Mouse (Mus musculus): ENCODE results near the gene Scpep1. TPM values are rescaled to one million over a fixed set of nuclear protein-coding genes. Genes with fewer than 3 reads are reported as not detected.

The Scpep1 gene
- total RNA-seq (2021) (10 to 100 TPM; 15.3 to 16.3 TPM), polyA plus RNA-seq (2012; rRNA removed) (11.1 and 13.5 TPM in 2 replicates)
- long read RNA-seq, transcript Scpep1-201 (13 exons, 2,097 nt): major isoform, 28 of 29 reads
- long read RNA-seq, partial matches to known transcripts: 1 of 29 reads
- long read RNA-seq, other reads (novel, unspliced or antisense): 0 of 29 reads

- Histone ChIP-seq H3K27me3 (ENCODE audit: control insufficient read depth, insufficient read depth, low read length) (no peaks in the 10 kb centered on the region), H3K27ac (peak within 1 kb of the TSS; percentile 66), H3K9ac (ENCODE audit: low read depth, low read length) (peak within 1 kb of the TSS; percentile 50), H3K79me2 (replicated peaks; ENCODE audit: control insufficient read depth, insufficient read depth, low read length) (no peaks in the 10 kb centered on the region), H3K4me3 (peak within 1 kb of the TSS; percentile 63), H3K4me1 (ENCODE audit: control insufficient read depth, insufficient read depth, low read length) (no peaks in the 10 kb centered on the region), H3K36me3 (ENCODE audit: control insufficient read depth, insufficient read depth, low read length) (no peaks in the 10 kb centered on the region)
- DNase-seq: peak; percentile 97 to 98
- 5% methylated on average over 34 of the region's 34 CpGs for WGBS
- TF ChIP-seq POLR2A (IDR thresholded peaks at IDR 0.05; ENCODE audit: insufficient read depth, low read depth, low read length): peak; percentile 73
- 0 out of 2 replicates have a peak, but pooled peaks have one; percentile 65 for TF ChIP-seq EP300 (IDR thresholded peaks at IDR 0.05; ENCODE audit: insufficient read depth, low read depth, low read length)
- TF ChIP-seq CTCF (IDR thresholded peaks at IDR 0.05): peak; percentile 95
- intact Hi-C loops (cut with DNase I): loop anchor here (1.0 to 10.0 kb wide), 4 partner anchors 47 to 971 kb away; partner anchors contain the start of gene Dynll2
These were observed at the start of gene Scpep1 for GRCm38 (mm10) chr11:88955217-88955969. Gene Scpep1, minus strand, starts transcription at chr11:88955465.

- H3K36me3 ChIP-seq (ENCODE audit: control insufficient read depth, insufficient read depth, low read length): peaks cover 9% of the 10 kb centered on the region
- intact Hi-C loops (cut with DNase I): loop anchor here (2.0 kb wide), 2 partner anchors 19 to 55 kb away; no protein-coding TSS in a partner anchor
- H3K4me3 ChIP-seq: peak overlapping the region; percentile 47
These were observed 48.5 kb upstream of the Scpep1 start for GRCm38 (mm10) chr11:89003726-89004125.

GRCm38 (mm10) chr11:89003078-89003477 is 47.8 kb upstream of the Scpep1 start:
- DNase-seq: peak in 1 of 2 experiments; percentile 27
- peak overlapping the region; percentile 47 for H3K9ac ChIP-seq (ENCODE audit: low read depth, low read length)
- WGBS: 16% methylated on average over 6 of the region's 6 CpGs
- peaks cover 9% of the 10 kb centered on the region for H3K36me3 ChIP-seq (ENCODE audit: control insufficient read depth, insufficient read depth, low read length)
- H3K27me3 ChIP-seq (ENCODE audit: control insufficient read depth, insufficient read depth, low read length): no peaks in the 10 kb centered on the region
- peaks cover 3% of the 10 kb centered on the region; the same call in 1 of the 2 replicates for H3K79me2 ChIP-seq (replicated peaks; ENCODE audit: control insufficient read depth, insufficient read depth, low read length)
- peak overlapping the region; percentile 77 for H3K27ac ChIP-seq
- H3K4me1 ChIP-seq (ENCODE audit: control insufficient read depth, insufficient read depth, low read length): peaks cover 16% of the 10 kb centered on the region
- TF ChIP-seq CTCF (IDR thresholded peaks at IDR 0.05) (no peak), EP300 (IDR thresholded peaks at IDR 0.05; ENCODE audit: insufficient read depth, low read depth, low read length) (no peak), POLR2A (IDR thresholded peaks at IDR 0.05; ENCODE audit: insufficient read depth, low read depth, low read length) (no peak)
- peak overlapping the region; percentile 47 for H3K4me3 ChIP-seq
- intact Hi-C loops (cut with DNase I): loop anchor here (2.0 kb wide), 2 partner anchors 20 to 56 kb away; no protein-coding TSS in a partner anchor

More at GRCm38 (mm10) chr11:89003726-89004125, 48.5 kb upstream of the Scpep1 start:
- Histone ChIP-seq H3K4me1 (ENCODE audit: control insufficient read depth, insufficient read depth, low read length) (peaks cover 15% of the 10 kb centered on the region), H3K79me2 (replicated peaks; ENCODE audit: control insufficient read depth, insufficient read depth, low read length) (peaks cover 3% of the 10 kb centered on the region; the same call in 1 of the 2 replicates), H3K27me3 (ENCODE audit: control insufficient read depth, insufficient read depth, low read length) (no peaks in the 10 kb centered on the region), H3K27ac (peak overlapping the region; percentile 77), H3K9ac (ENCODE audit: low read depth, low read length) (peak overlapping the region; percentile 20; the same call in 1 of the 2 replicates)
- TF ChIP-seq EP300 (IDR thresholded peaks at IDR 0.05; ENCODE audit: insufficient read depth, low read depth, low read length) (no peak), POLR2A (IDR thresholded peaks at IDR 0.05; ENCODE audit: insufficient read depth, low read depth, low read length) (no peak), CTCF (IDR thresholded peaks at IDR 0.05) (no peak)
- 42% methylated on average over 4 of the region's 4 CpGs for WGBS
- DNase-seq: peak in 1 of 2 experiments; percentile 21

- Histone ChIP-seq H3K79me2 (replicated peaks; ENCODE audit: control insufficient read depth, insufficient read depth, low read length) (peaks cover 3% of the 10 kb centered on the region; the same call in 1 of the 2 replicates), H3K9ac (ENCODE audit: low read depth, low read length) (peak overlapping the region; percentile 47), H3K36me3 (ENCODE audit: control insufficient read depth, insufficient read depth, low read length) (peaks cover 9% of the 10 kb centered on the region), H3K4me1 (ENCODE audit: control insufficient read depth, insufficient read depth, low read length) (peaks cover 16% of the 10 kb centered on the region), H3K27ac (peak overlapping the region; percentile 77), H3K4me3 (peak overlapping the region; percentile 47), H3K27me3 (ENCODE audit: control insufficient read depth, insufficient read depth, low read length) (no peaks in the 10 kb centered on the region)
- 35% methylated on average over 5 of the region's 5 CpGs for WGBS
- peak in 1 of 2 experiments; percentile 41 for DNase-seq
- TF ChIP-seq CTCF (IDR thresholded peaks at IDR 0.05): no peak
- no peak for TF ChIP-seq EP300 (IDR thresholded peaks at IDR 0.05; ENCODE audit: insufficient read depth, low read depth, low read length)
- no peak for TF ChIP-seq POLR2A (IDR thresholded peaks at IDR 0.05; ENCODE audit: insufficient read depth, low read depth, low read length)
- intact Hi-C loops (cut with DNase I): loop anchor here (2.0 kb wide), 2 partner anchors 20 to 56 kb away; no protein-coding TSS in a partner anchor
These were observed 47.4 kb upstream of the Scpep1 start for GRCm38 (mm10) chr11:89002621-89003020.

GRCm38 (mm10) chr11:89002068-89002467 is 46.8 kb upstream of the Scpep1 start:
- Histone ChIP-seq H3K9ac (ENCODE audit: low read depth, low read length) (no peak overlapping the region), H3K27me3 (ENCODE audit: control insufficient read depth, insufficient read depth, low read length) (no peaks in the 10 kb centered on the region), H3K27ac (peak overlapping the region; percentile 77), H3K4me1 (ENCODE audit: control insufficient read depth, insufficient read depth, low read length) (peaks cover 16% of the 10 kb centered on the region), H3K36me3 (ENCODE audit: control insufficient read depth, insufficient read depth, low read length) (peaks cover 9% of the 10 kb centered on the region), H3K79me2 (replicated peaks; ENCODE audit: control insufficient read depth, insufficient read depth, low read length) (peaks cover 3% of the 10 kb centered on the region; the same call in 1 of the 2 replicates), H3K4me3 (peak overlapping the region; percentile 47)
- no peak for TF ChIP-seq CTCF (IDR thresholded peaks at IDR 0.05)
- 48% methylated on average over 5 of the region's 5 CpGs for WGBS
- no peak for DNase-seq
- intact Hi-C loops (cut with DNase I): loop anchor here (2.0 kb wide), 2 partner anchors 21 to 57 kb away; no protein-coding TSS in a partner anchor
